In the genomic region with DNA sequence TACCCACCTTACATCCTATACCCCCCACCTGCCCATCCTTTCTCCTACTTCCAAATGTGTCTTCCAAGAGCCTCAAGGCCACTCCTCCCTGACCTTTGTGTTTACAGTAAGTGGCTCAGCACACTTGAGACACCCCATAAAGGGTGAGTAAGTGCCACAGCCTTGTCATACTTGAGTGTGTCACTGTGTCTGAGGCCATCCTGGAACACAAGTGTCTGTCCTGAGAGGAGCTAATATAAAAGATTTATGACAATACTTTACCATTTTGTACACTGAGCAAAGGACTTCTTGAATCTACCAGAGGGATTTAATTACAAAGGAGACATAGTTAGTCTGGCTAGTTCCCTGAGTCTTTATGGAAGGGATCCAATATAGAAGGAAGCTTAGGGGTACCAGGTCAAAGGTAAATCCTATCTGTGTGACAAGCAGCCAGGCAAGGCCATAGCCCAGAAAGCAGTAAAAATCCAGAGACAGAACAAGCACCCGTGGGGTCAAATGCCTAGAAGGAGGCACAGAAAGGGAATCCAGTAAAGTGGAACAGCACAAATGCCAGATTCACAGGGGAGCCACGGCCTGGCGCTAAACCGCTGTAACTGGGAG, we compare ENCODE assay signal across 11 mouse cellular contexts. TPM values are rescaled to one million over a fixed set of nuclear protein-coding genes. Genes with fewer than 3 reads are reported as not detected.
DNase-seq lines count a peak whose midpoint lies in the region; ATAC-seq and TF ChIP-seq lines count a peak whose summit lies in the region.
"Had no signal": no experiment of that assay in that cellular context is flagged by ENCODE, and none has a peak within 500 bp of the region (broad histone marks: within the 10 kb centered on the region; RNA-seq: fewer than 3 reads in every experiment).

No protein-coding gene starts in this region.

- H3K36me3 ChIP-seq in kidney, postnatal 0 days (ENCODE audit: insufficient read depth, low read length) = no peaks in the 10 kb centered on the region
- no peaks in the 10 kb centered on the region for H3K36me3 ChIP-seq in intestine, embryonic 15.5 days
- no peaks in the 10 kb centered on the region for H3K36me3 ChIP-seq in small intestine, adult 2 months (ENCODE audit: control insufficient read depth, insufficient read depth, low read length)
- no peaks in the 10 kb centered on the region for H3K36me3 ChIP-seq in forebrain, postnatal 0 days (ENCODE audit: insufficient read depth)
- no peaks in the 10 kb centered on the region for H3K36me3 ChIP-seq in lung, postnatal 0 days (ENCODE audit: insufficient read depth, low read length)
- H3K36me3 ChIP-seq: limb, embryonic 13.5 days; lung, embryonic 15.5 days had no signal

- no peaks in the 10 kb centered on the region for H3K27me3 ChIP-seq in cerebellum, adult 2 months (ENCODE audit: control insufficient read depth, insufficient read depth, low read length)
- H3K27me3 ChIP-seq in kidney, postnatal 0 days (ENCODE audit: insufficient read depth, low read length) = 0 out of 2 replicates have a peak, but pooled peaks cover 8% of the 10 kb centered on the region
- peaks cover 26% of the 10 kb centered on the region; the same call in 1 of the 2 replicates for H3K27me3 ChIP-seq in intestine, embryonic 15.5 days (replicated peaks)
- H3K27me3 ChIP-seq in small intestine, adult 2 months (ENCODE audit: control insufficient read depth, insufficient read depth, low read length) = no peaks in the 10 kb centered on the region
- peaks cover 31% of the 10 kb centered on the region for H3K27me3 ChIP-seq in forebrain, postnatal 0 days (ENCODE audit: insufficient read depth, low read length)
- 0 out of 2 replicates have a peak, but pooled peaks cover 4% of the 10 kb centered on the region for H3K27me3 ChIP-seq in lung, postnatal 0 days (replicated peaks; ENCODE audit: insufficient read depth, low read length)

- H3K4me2 ChIP-seq in kidney, postnatal 0 days (ENCODE audit: low read length) = 0 out of 2 replicates have a peak overlapping the region, but pooled peaks have one; percentile 23
- peak overlapping the region; percentile 92 for H3K4me2 ChIP-seq in intestine, embryonic 15.5 days (replicated peaks)
- H3K4me2 ChIP-seq in forebrain, postnatal 0 days (ENCODE audit: low read depth) = no peak overlapping the region
- no peak overlapping the region for H3K4me2 ChIP-seq in lung, postnatal 0 days (replicated peaks; ENCODE audit: low read depth, low read length)

- H3K9me3 ChIP-seq in kidney, postnatal 0 days (replicated peaks; ENCODE audit: low read length) = no peaks in the 10 kb centered on the region
- no peaks in the 10 kb centered on the region for H3K9me3 ChIP-seq in intestine, embryonic 15.5 days
- H3K9me3 ChIP-seq in forebrain, postnatal 0 days (ENCODE audit: low read length) = no peaks in the 10 kb centered on the region
- H3K9me3 ChIP-seq in lung, postnatal 0 days (ENCODE audit: low read length) = no peaks in the 10 kb centered on the region
- H3K9me3 ChIP-seq: limb, embryonic 13.5 days; lung, embryonic 15.5 days had no signal

- no peak overlapping the region for H3K9ac ChIP-seq in kidney, postnatal 0 days (ENCODE audit: low read depth, low read length)
- no peak overlapping the region for H3K9ac ChIP-seq in intestine, embryonic 15.5 days
- H3K9ac ChIP-seq in forebrain, postnatal 0 days = no peak overlapping the region
- no peak overlapping the region for H3K9ac ChIP-seq in lung, postnatal 0 days (replicated peaks; ENCODE audit: low read depth)
- H3K9ac ChIP-seq: lung, embryonic 15.5 days had no signal

- H3K4me3 ChIP-seq in cerebellum, adult 2 months (replicated peaks; ENCODE audit: insufficient read depth, low read depth, low read length) = peak overlapping the region; percentile 47
- no peak overlapping the region for H3K4me3 ChIP-seq in kidney, postnatal 0 days (replicated peaks; ENCODE audit: low read depth, low read length)
- no peak overlapping the region for H3K4me3 ChIP-seq in intestine, embryonic 15.5 days (replicated peaks)
- peak overlapping the region; percentile 23; the same call in 1 of the 2 replicates for H3K4me3 ChIP-seq in small intestine, adult 2 months (ENCODE audit: low read depth, low read length)
- no peak overlapping the region for H3K4me3 ChIP-seq in forebrain, postnatal 0 days (ENCODE audit: low read depth, low read length)
- H3K4me3 ChIP-seq in lung, postnatal 0 days (ENCODE audit: low read depth, low read length) = no peak overlapping the region
- H3K4me3 ChIP-seq: lung, embryonic 15.5 days had no signal

- DNase-seq in cerebellum, adult 2 months = peak in 1 of 2 experiments; percentile 26
- no peak for DNase-seq in cerebellum, adult 18-20 months
- DNase-seq in kidney, postnatal 0 days (ENCODE audit: low spot score) = peak; percentile 65
- DNase-seq in kidney, postnatal 36 days = no peak
- DNase-seq in forebrain, postnatal 0 days = no peak
- DNase-seq in lung, postnatal 0 days (ENCODE audit: low spot score) = no peak
- DNase-seq: right cerebral cortex, postnatal 14 days had no signal

- TF ChIP-seq CTCF in cerebellum, adult 2 months (IDR thresholded peaks at IDR 0.05; ENCODE audit: borderline replicate concordance, insufficient read depth, low read depth, low read length) = no peak
- TF ChIP-seq CTCF in kidney, postnatal 0 days (IDR thresholded peaks at IDR 0.05; ENCODE audit: low read depth) = no peak
- TF ChIP-seq CTCF in small intestine, adult 2 months (IDR thresholded peaks at IDR 0.05; ENCODE audit: extremely low read depth, insufficient read length, insufficient replicate concordance, low read depth, low read length) = no peak
- no peak for TF ChIP-seq CTCF in forebrain, postnatal 0 days (IDR thresholded peaks at IDR 0.05; ENCODE audit: low read depth)
- no peak for TF ChIP-seq CTCF in lung, postnatal 0 days (IDR thresholded peaks at IDR 0.05)

- TF ChIP-seq EP300 in lung, postnatal 0 days (IDR thresholded peaks at IDR 0.05) = no peak

- H3K4me1 ChIP-seq in cerebellum, adult 2 months (ENCODE audit: control insufficient read depth, insufficient read depth, low read length) = peaks cover 38% of the 10 kb centered on the region
- peaks cover 31% of the 10 kb centered on the region for H3K4me1 ChIP-seq in kidney, postnatal 0 days (replicated peaks; ENCODE audit: insufficient read depth, low read length)
- peaks cover 27% of the 10 kb centered on the region for H3K4me1 ChIP-seq in intestine, embryonic 15.5 days (replicated peaks)
- H3K4me1 ChIP-seq in small intestine, adult 2 months (ENCODE audit: control insufficient read depth, insufficient read depth, insufficient read length, low read length) = peaks cover 37% of the 10 kb centered on the region
- peaks cover 3% of the 10 kb centered on the region; the same call in 1 of the 2 replicates for H3K4me1 ChIP-seq in forebrain, postnatal 0 days (ENCODE audit: insufficient read depth)
- H3K4me1 ChIP-seq in lung, postnatal 0 days (ENCODE audit: insufficient read depth, low read depth, low read length) = peaks cover 3% of the 10 kb centered on the region

- no peak for TF ChIP-seq POLR2A in cerebellum, adult 2 months (IDR thresholded peaks at IDR 0.05; ENCODE audit: borderline replicate concordance, insufficient read depth, low read length)
- TF ChIP-seq POLR2A in small intestine, adult 2 months (IDR thresholded peaks at IDR 0.05; ENCODE audit: low read depth, low read length) = no peak

- peak overlapping the region; percentile 9; the same call in 1 of the 2 replicates for H3K27ac ChIP-seq in cerebellum, adult 2 months (ENCODE audit: insufficient read depth, low read length)
- peak overlapping the region; percentile 42; the same call in 1 of the 2 replicates for H3K27ac ChIP-seq in kidney, postnatal 0 days
- peak overlapping the region; percentile 51; the same call in 1 of the 2 replicates for H3K27ac ChIP-seq in intestine, embryonic 15.5 days
- H3K27ac ChIP-seq in small intestine, adult 2 months (ENCODE audit: insufficient read depth, low read depth, low read length) = peak overlapping the region; percentile 95
- no peak overlapping the region for H3K27ac ChIP-seq in forebrain, postnatal 0 days (ENCODE audit: low read depth, low read length)
- H3K27ac ChIP-seq in lung, postnatal 0 days (ENCODE audit: low read length) = no peak overlapping the region
- H3K27ac ChIP-seq: limb, embryonic 13.5 days; lung, embryonic 15.5 days had no signal

- ATAC-seq in kidney, postnatal 0 days (replicated peaks; ENCODE audit: low FRiP score, low read depth) = no peak
- no peak for ATAC-seq in intestine, embryonic 15.5 days
- no peak for ATAC-seq in forebrain, postnatal 0 days
- ATAC-seq in lung, postnatal 0 days = no peak

- 16% methylated on average over 4 of the region's 4 CpGs for WGBS in cerebellum, adult 2 months
- 21% methylated on average over 4 of the region's 4 CpGs for WGBS in kidney, postnatal 0 days
- 37% methylated on average over 4 of the region's 4 CpGs for WGBS in intestine, embryonic 15.5 days
- 22% methylated on average over 4 of the region's 4 CpGs for WGBS in small intestine, adult 2 months
- WGBS in forebrain, postnatal 0 days = 24% methylated on average over 4 of the region's 4 CpGs
- WGBS in lung, postnatal 0 days = 64% methylated on average over 4 of the region's 4 CpGs

RNA-seq across cellular contexts. Expression of a gene that starts 2.9 kb away (rescaled TPM):
- 37.4 and 40.4 TPM in 2 replicates for polyA plus RNA-seq in cerebellum, adult 2 months (2012; rRNA removed)
- 6.8 and 7.0 TPM in 2 replicates for polyA plus RNA-seq in kidney, postnatal 0 days (2015; fragmentation: Nextera tagmentation; extraction: Ambion mirVana)
- 22.2 and 23.4 TPM in 2 replicates for polyA plus RNA-seq in intestine, embryonic 15.5 days (2015; fragmentation: Nextera tagmentation; extraction: Ambion mirVana)
- 32.6 and 81.4 TPM in 2 replicates for polyA plus RNA-seq in small intestine, adult 2 months (2012; rRNA removed)
- 4.2 and 6.2 TPM in 2 replicates for total RNA-seq in forebrain, postnatal 0 days (2014; rRNA removed)
- polyA plus RNA-seq in forebrain, postnatal 0 days (2015; fragmentation: Nextera tagmentation; extraction: Ambion mirVana) = 0.96 and 1.8 TPM in 2 replicates
- polyA plus RNA-seq in lung, postnatal 0 days (2015; fragmentation: Nextera tagmentation; extraction: Ambion mirVana) = 10.3 and 10.6 TPM in 2 replicates

Comparison
In these comparisons a context has a peak if more than half of its experiments do, and no peak if none do; other contexts are left out.
1. H3K27ac ChIP-seq: peak in cerebellum, adult 2 months (single experiment), kidney, postnatal 0 days (single experiment), intestine, embryonic 15.5 days (single experiment) and small intestine, adult 2 months (single experiment); none in forebrain, postnatal 0 days (single experiment) and lung, postnatal 0 days (single experiment).
2. H3K4me3 ChIP-seq: peak in cerebellum, adult 2 months (single experiment) and small intestine, adult 2 months (single experiment); none in kidney, postnatal 0 days (single experiment), intestine, embryonic 15.5 days (single experiment), forebrain, postnatal 0 days (single experiment) and lung, postnatal 0 days (single experiment).
3. H3K4me2 ChIP-seq: peak in kidney, postnatal 0 days (single experiment) and intestine, embryonic 15.5 days (single experiment); none in forebrain, postnatal 0 days (single experiment) and lung, postnatal 0 days (single experiment).